Mouse (Mus musculus): ENCODE measurements around the gene Anxa2. TPM values are rescaled to one million over a fixed set of nuclear protein-coding genes. Genes with fewer than 3 reads are reported as not detected.

Anxa2 gene
- total RNA-seq (2014; rRNA removed) (49.2 and 68.4 TPM in 2 replicates), polyA plus RNA-seq (2015; fragmentation: Nextera tagmentation; extraction: Ambion mirVana) (62.8 and 66.3 TPM in 2 replicates)

DNA sequence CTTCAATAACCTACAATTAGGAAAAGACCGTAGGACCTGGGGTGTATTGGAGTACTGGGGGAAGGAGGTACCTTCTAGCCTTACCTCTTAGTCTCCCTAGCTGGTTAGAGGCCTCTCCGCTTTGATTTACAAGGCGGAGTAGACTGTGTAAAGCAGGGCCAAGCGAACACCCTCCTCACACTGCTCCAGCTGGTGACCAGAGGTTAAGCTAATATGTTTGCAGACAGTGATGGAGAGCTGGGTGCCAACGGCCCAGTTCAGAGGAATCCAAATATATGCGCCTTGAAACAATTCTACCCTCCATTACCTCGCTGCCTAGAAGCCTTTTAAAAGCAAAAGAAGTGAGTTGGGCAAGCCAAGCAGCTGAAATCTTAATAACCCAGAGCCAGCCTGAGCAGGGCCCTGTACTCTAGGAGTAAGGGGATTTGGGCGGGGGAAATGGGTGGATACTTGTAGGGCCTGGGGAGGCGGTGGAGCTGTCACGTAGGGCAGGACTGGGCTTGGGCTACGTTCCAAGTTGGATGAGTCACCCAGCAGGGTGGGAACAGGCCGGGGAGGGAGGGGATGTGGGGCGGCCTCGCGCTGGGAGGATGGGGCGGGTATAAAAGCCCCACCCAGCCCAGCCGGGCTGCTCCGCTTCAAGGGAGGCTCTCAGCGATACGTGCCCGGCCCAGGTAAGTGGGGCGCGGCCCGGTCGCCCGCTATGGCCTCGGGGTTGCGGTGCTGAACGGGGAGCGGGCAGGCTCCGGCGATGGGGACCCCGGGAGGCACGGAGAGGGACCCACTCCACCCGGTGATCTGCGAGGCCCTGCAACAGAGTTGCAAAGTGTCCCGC, at the start of gene Anxa2:
Gene Anxa2 (plus strand): TSS at position 555 of the 835 bp plus-strand sequence.
- H3K4me2 ChIP-seq (ENCODE audit: low read depth) = peak within 1 kb of the TSS; percentile 75
- peaks cover 8% of the 10 kb centered on the region; the same call in 1 of the 2 replicates for H3K4me1 ChIP-seq (ENCODE audit: insufficient read depth)
- TF ChIP-seq CTCF (IDR thresholded peaks at IDR 0.05; ENCODE audit: low read depth) = no peak
- peaks cover 11% of the 10 kb centered on the region for H3K27me3 ChIP-seq (ENCODE audit: insufficient read depth, low read length)
- H3K9me3 ChIP-seq (ENCODE audit: low read length) = no peaks in the 10 kb centered on the region
- peak within 1 kb of the TSS; percentile 37; the same call in 1 of the 2 replicates for H3K9ac ChIP-seq
- peak within 1 kb of the TSS; percentile 39 for H3K4me3 ChIP-seq (ENCODE audit: low read depth, low read length)
- DNase-seq = peak; percentile 59
- no peaks in the 10 kb centered on the region for H3K36me3 ChIP-seq (ENCODE audit: insufficient read depth)
- H3K27ac ChIP-seq (ENCODE audit: low read depth, low read length) = 0 out of 2 replicates have a peak within 1 kb of the TSS, but pooled peaks have one; percentile 29
- ATAC-seq = peak; percentile 80
- 8% methylated on average over 37 of the region's 37 CpGs for WGBS

DNA sequence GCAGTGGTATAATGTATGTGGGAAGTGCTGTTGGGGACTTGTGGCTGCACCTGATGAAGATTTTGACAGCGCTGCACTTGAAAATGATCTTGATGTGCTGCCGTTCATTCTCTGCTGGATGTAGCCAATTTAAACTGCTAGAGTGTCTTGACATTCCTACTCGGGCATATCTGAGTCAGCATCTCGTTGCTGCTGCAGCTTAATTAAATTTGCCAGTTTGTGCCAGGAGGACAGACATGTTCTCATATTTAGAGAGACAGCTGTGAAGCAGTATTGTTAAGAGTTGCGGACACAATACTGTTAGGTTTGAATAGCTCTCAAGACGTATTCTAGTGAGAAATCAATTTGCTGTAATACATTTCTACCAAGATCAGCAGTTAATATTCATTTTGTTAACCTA, 48.7 kb upstream of the Anxa2 start:
- Histone ChIP-seq H3K9ac (no peak overlapping the region), H3K4me2 (ENCODE audit: low read depth) (no peak overlapping the region), H3K27ac (ENCODE audit: low read depth, low read length) (no peak overlapping the region), H3K36me3 (ENCODE audit: insufficient read depth) (0 out of 2 replicates have a peak, but pooled peaks cover 12% of the 10 kb centered on the region), H3K9me3 (ENCODE audit: low read length) (no peaks in the 10 kb centered on the region), H3K4me1 (ENCODE audit: insufficient read depth) (no peaks in the 10 kb centered on the region), H3K4me3 (ENCODE audit: low read depth, low read length) (no peak overlapping the region), H3K27me3 (ENCODE audit: insufficient read depth, low read length) (no peaks in the 10 kb centered on the region)
- 45% methylated on average over 6 of the region's 6 CpGs for WGBS
- ATAC-seq (no peak), DNase-seq (no peak)
- no peak for TF ChIP-seq CTCF (IDR thresholded peaks at IDR 0.05; ENCODE audit: low read depth)

DNA sequence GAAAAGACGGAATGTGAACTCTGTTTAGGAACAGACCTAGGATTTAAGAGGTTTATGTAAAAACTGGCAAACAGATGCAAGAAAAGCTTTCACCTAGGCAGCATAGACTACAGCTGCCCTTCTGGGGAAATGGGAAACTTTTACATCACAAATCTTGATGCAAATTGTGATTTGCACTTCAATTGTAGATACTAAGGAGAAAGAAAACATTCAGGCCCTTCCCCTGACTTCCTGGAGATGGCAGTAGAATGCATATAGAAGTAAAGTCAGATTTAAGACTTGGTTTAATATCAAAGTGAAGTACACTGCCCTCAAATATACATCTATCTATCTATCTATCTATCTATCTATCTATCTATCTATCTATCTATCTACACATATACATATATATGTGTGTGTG, 33.9 kb upstream of the Anxa2 start:
- Histone ChIP-seq H3K27me3 (ENCODE audit: insufficient read depth, low read length) (no peaks in the 10 kb centered on the region), H3K27ac (ENCODE audit: low read depth, low read length) (no peak overlapping the region), H3K36me3 (ENCODE audit: insufficient read depth) (peaks cover 26% of the 10 kb centered on the region), H3K9ac (no peak overlapping the region), H3K4me2 (ENCODE audit: low read depth) (no peak overlapping the region), H3K4me1 (ENCODE audit: insufficient read depth) (no peaks in the 10 kb centered on the region), H3K4me3 (ENCODE audit: low read depth, low read length) (no peak overlapping the region), H3K9me3 (ENCODE audit: low read length) (no peaks in the 10 kb centered on the region)
- 86% methylated on average over 1 of the region's 1 CpGs for WGBS
- DNase-seq (peak; percentile 29), ATAC-seq (no peak)
- peak; percentile 67 for TF ChIP-seq CTCF (IDR thresholded peaks at IDR 0.05; ENCODE audit: low read depth)

DNA sequence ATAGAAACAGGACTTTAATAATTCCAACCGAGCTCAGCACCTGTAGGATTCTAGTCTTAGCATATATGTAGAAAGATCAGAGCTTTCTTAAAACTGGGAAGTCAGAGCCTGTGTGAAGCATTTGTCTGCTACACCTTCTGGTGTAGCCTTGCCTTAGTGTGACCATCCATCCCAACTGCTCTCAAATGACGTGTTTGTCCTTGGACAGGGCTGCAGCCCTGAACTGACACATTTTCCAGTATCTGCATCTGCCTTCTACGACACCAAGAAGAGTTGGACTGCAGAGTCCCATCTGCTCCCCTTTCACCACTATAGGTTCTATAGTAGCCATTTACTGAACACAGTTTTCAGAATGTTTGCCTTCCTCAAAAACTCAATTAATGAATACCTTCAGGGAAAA, 22.9 kb upstream of the Anxa2 start:
- no peak overlapping the region for H3K27ac ChIP-seq (ENCODE audit: low read depth, low read length)
- H3K4me2 ChIP-seq (ENCODE audit: low read depth) = no peak overlapping the region
- no peaks in the 10 kb centered on the region for H3K27me3 ChIP-seq (ENCODE audit: insufficient read depth, low read length)
- DNase-seq (no peak), ATAC-seq (no peak)
- no peak overlapping the region for H3K9ac ChIP-seq
- no peak overlapping the region for H3K4me3 ChIP-seq (ENCODE audit: low read depth, low read length)
- 87% methylated on average over 3 of the region's 3 CpGs for WGBS
- peaks cover 19% of the 10 kb centered on the region for H3K36me3 ChIP-seq (ENCODE audit: insufficient read depth)
- no peak for TF ChIP-seq CTCF (IDR thresholded peaks at IDR 0.05; ENCODE audit: low read depth)
- no peaks in the 10 kb centered on the region for H3K9me3 ChIP-seq (ENCODE audit: low read length)
- 0 out of 2 replicates have a peak, but pooled peaks cover 5% of the 10 kb centered on the region for H3K4me1 ChIP-seq (ENCODE audit: insufficient read depth)

DNA sequence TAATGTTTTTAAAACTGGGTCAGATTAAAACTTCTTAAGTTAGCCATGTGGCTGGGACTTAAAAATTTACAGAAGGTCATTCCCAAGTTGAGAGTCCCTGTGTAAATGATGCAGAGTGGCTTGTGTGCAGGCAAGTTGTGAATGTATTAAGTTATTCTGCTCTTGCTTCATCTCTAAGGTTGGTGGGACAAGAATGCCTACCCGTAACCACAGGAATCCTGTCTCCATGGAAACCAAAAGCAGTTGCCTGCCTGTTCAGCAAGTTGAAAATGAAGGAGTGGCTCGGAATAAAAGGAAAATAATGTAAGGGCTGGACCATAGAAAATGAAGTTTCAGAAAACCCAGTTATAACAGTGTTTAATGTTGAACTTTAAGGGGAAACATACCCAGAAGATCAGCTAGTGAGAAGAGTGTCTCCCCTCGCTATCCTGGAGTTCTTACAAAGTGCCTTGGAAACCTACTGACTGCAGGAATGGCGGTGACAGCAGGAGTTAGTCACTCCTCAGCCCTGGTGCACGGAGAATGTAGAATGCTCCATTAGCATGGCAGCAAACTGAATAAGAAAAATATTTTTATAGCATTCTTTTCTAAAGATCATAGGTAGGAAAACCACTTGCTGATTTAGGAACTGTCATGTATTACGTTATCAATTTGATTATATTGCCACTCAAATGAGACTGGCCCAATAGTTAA, 21.4 kb upstream of the Anxa2 start:
- 23% methylated on average over 6 of the region's 6 CpGs for WGBS
- H3K4me3 ChIP-seq (ENCODE audit: low read depth, low read length) = no peak overlapping the region
- H3K27ac ChIP-seq (ENCODE audit: low read depth, low read length) = no peak overlapping the region
- H3K9ac ChIP-seq = no peak overlapping the region
- H3K9me3 ChIP-seq (ENCODE audit: low read length) = no peaks in the 10 kb centered on the region
- H3K27me3 ChIP-seq (ENCODE audit: insufficient read depth, low read length) = no peaks in the 10 kb centered on the region
- no peak overlapping the region for H3K4me2 ChIP-seq (ENCODE audit: low read depth)
- DNase-seq = peak; percentile 39
- peaks cover 10% of the 10 kb centered on the region for H3K36me3 ChIP-seq (ENCODE audit: insufficient read depth)
- ATAC-seq = peak; percentile 51; the same call in 1 of the 2 replicates
- 0 out of 2 replicates have a peak, but pooled peaks cover 5% of the 10 kb centered on the region for H3K4me1 ChIP-seq (ENCODE audit: insufficient read depth)
- no peak for TF ChIP-seq CTCF (IDR thresholded peaks at IDR 0.05; ENCODE audit: low read depth)

DNA sequence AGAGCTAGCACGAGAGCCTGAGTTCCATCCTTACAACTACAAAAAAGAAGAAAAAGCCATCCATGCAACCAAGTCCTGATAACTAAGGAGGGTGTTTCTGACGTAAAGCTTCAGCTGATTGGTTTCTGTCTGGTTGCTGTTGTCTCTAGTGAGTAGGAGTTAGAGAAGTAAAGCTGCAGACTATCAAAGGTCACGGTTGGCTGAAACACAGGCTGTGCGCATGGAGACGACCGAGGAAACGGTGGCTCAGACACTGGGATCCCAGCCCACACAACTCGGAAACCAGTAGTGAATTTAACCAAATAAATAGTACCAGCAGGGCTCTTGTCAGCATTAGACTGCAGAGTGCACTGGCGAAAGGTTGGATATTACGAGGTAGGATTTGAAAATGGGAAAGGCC, 18.2 kb upstream of the Anxa2 start:
- 84% methylated on average over 10 of the region's 10 CpGs for whole genome bisulfite sequencing
- H3K4me1 ChIP-seq (ENCODE audit: insufficient read depth) = 0 out of 2 replicates have a peak, but pooled peaks cover 5% of the 10 kb centered on the region
- H3K27me3 ChIP-seq (ENCODE audit: insufficient read depth, low read length) = no peaks in the 10 kb centered on the region
- no peak overlapping the region for H3K4me3 ChIP-seq (ENCODE audit: low read depth, low read length)
- DNase-seq (no peak), ATAC-seq (no peak)
- TF ChIP-seq CTCF (IDR thresholded peaks at IDR 0.05; ENCODE audit: low read depth) = no peak
- no peak overlapping the region for H3K27ac ChIP-seq (ENCODE audit: low read depth, low read length)
- H3K36me3 ChIP-seq (ENCODE audit: insufficient read depth) = no peaks in the 10 kb centered on the region
- H3K9ac ChIP-seq = no peak overlapping the region
- no peak overlapping the region for H3K4me2 ChIP-seq (ENCODE audit: low read depth)
- no peaks in the 10 kb centered on the region for H3K9me3 ChIP-seq (ENCODE audit: low read length)

DNA sequence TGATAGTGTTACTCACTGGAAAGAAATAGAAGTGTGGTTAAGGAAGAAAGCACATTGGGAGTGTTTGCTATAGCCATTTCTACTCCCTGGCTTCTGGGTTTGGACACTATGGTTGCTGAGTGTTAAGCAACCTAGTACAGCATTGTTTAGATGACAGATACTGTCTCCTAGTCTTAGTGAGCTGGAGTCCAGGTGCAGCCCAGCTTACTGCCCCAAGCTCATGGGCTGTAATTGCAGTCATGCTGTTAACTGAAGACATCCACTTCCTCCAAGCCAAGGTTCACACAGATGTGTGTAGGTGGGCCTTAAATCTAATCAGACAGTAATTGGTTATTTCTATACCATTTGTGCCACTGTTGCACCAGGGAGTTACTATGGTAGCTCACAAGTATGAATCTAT, 17.8 kb upstream of the Anxa2 start:
- Histone ChIP-seq H3K4me2 (ENCODE audit: low read depth) (no peak overlapping the region), H3K27me3 (ENCODE audit: insufficient read depth, low read length) (no peaks in the 10 kb centered on the region), H3K4me3 (ENCODE audit: low read depth, low read length) (no peak overlapping the region), H3K9ac (no peak overlapping the region), H3K27ac (ENCODE audit: low read depth, low read length) (no peak overlapping the region), H3K4me1 (ENCODE audit: insufficient read depth) (0 out of 2 replicates have a peak, but pooled peaks cover 5% of the 10 kb centered on the region), H3K36me3 (ENCODE audit: insufficient read depth) (no peaks in the 10 kb centered on the region), H3K9me3 (ENCODE audit: low read length) (no peaks in the 10 kb centered on the region)
- DNase-seq (no peak), ATAC-seq (no peak)
- TF ChIP-seq CTCF (IDR thresholded peaks at IDR 0.05; ENCODE audit: low read depth) = no peak

All from forebrain, postnatal 0 days (tissue).